Mouse (Mus musculus): Measurements from ENCODE around the gene Zfyve16. TPM values are rescaled to one million over a fixed set of nuclear protein-coding genes. Genes with fewer than 3 reads are reported as not detected.

Gene Zfyve16
- total and polyA plus RNA-seq, 3 experiments = 4.1 to 4.5 TPM; not detected in 1

DNA sequence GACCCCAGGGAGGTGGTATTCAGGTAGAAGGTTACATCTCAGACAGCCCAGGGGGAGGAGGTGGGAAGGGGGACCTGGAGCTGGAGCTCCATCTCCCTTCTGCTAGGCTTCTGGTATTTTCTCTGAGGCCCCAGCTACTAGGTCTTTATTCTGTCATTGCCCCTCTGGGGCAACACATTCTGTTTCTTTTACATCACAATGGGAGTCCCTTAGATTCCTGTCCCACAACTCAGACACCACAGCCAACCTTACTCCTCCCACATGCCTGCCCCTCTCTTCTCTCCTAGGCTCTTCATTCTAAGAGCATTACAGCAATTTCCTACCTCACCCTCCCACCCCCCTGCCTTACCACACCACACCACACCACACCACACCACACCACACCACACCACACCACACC is 45.4 kb upstream of the Zfyve16 start, which contains the start of gene Spz1:
Spz1 (minus strand) TSS at position 101 of the 400 bp plus-strand sequence.
- Histone ChIP-seq H3K4me3 (ENCODE audit: control insufficient read depth in 1 of 2, insufficient read depth in 1 of 2, low read depth in 2 of 2, low read length in 2 of 2) (no peak within 1 kb of the TSS), H3K27me3 (ENCODE audit: control insufficient read depth in 1 of 2, insufficient read depth in 2 of 2, low read length in 2 of 2) (peaks cover 0 to 5% of the 10 kb centered on the region in 2 experiments; a peak in 3 of 4 replicates), H3K9me3 (replicated peaks; ENCODE audit: insufficient read depth, low read length) (no peaks in the 10 kb centered on the region), H3K27ac (ENCODE audit: control insufficient read depth, low read depth, low read length) (no peak within 1 kb of the TSS), H3K36me3 (ENCODE audit: control insufficient read depth in 1 of 2, insufficient read depth in 2 of 2, low read length in 2 of 2) (peaks cover 0 to 2% of the 10 kb centered on the region in 2 experiments; a peak in 2 of 4 replicates), H3K4me1 (ENCODE audit: control insufficient read depth in 1 of 2, insufficient read depth in 2 of 2, low read length in 2 of 2) (peaks cover 0 to 8% of the 10 kb centered on the region in 2 experiments; a peak in 1 of 4 replicates), H3K79me2 (ENCODE audit: control insufficient read depth, insufficient read depth, low read length, poor library complexity) (no peaks in the 10 kb centered on the region), H3K9ac (ENCODE audit: control insufficient read depth, low read depth, low read length, poor library complexity, severe bottlenecking) (no peak within 1 kb of the TSS)
- no peak for DNase-seq (ENCODE audit: low read depth, low spot score)
- no peak for TF ChIP-seq GABPA (IDR thresholded peaks at IDR 0.05; ENCODE audit: low read depth, low read length)
- TF ChIP-seq TAL1 (IDR thresholded peaks at IDR 0.05; ENCODE audit: low read length) = no peak
- no peak for TF ChIP-seq BHLHE40 (IDR thresholded peaks at IDR 0.05; ENCODE audit: borderline replicate concordance, low read depth, low read length)
- TF ChIP-seq RCOR1 (IDR thresholded peaks at IDR 0.05; ENCODE audit: low read depth, low read length) = no peak
- no peak for TF ChIP-seq POLR2A (IDR thresholded peaks at IDR 0.05; ENCODE audit: control insufficient read depth in 1 of 2, insufficient read depth in 1 of 2, low read depth in 1 of 2, low read length in 2 of 2, poor library complexity in 1 of 2)
- no peak for TF ChIP-seq MEF2A (IDR thresholded peaks at IDR 0.05; ENCODE audit: extremely low read depth, insufficient replicate concordance, low read depth, low read length, poor library complexity, severe bottlenecking)
- TF ChIP-seq USF2 (IDR thresholded peaks at IDR 0.05; ENCODE audit: borderline replicate concordance in 1 of 2, insufficient read depth in 1 of 2, low read depth in 1 of 2, low read length in 2 of 2) = no peak
- TF ChIP-seq USF1 (IDR thresholded peaks at IDR 0.05; ENCODE audit: low read depth, low read length) = no peak
- TF ChIP-seq ELF1 (IDR thresholded peaks at IDR 0.05; ENCODE audit: low read depth, low read length) = no peak
- TF ChIP-seq POLR2AphosphoS2 (IDR thresholded peaks at IDR 0.05; ENCODE audit: low read length) = no peak
- no peak for TF ChIP-seq KAT2A (conservative IDR thresholded peaks at IDR 0.05; ENCODE audit: low read depth, low read length)
- no peak for TF ChIP-seq TBP (IDR thresholded peaks at IDR 0.05; ENCODE audit: low read depth, low read length)
- TF ChIP-seq MAZ (IDR thresholded peaks at IDR 0.05; ENCODE audit: low read depth, low read length) = no peak
- TF ChIP-seq MAX (IDR thresholded peaks at IDR 0.05; ENCODE audit: low read length) = no peak
- no peak for TF ChIP-seq ZMIZ1 (IDR thresholded peaks at IDR 0.05; ENCODE audit: low read depth, low read length)
- no peak for TF ChIP-seq ZKSCAN1 (IDR thresholded peaks at IDR 0.05; ENCODE audit: low read depth, low read length)
- TF ChIP-seq POLR2AphosphoS5 (IDR thresholded peaks at IDR 0.05; ENCODE audit: borderline replicate concordance, low read depth, low read length) = no peak
- no peak for TF ChIP-seq MXI1 (IDR thresholded peaks at IDR 0.05; ENCODE audit: low read depth, low read length)
- TF ChIP-seq HCFC1 (IDR thresholded peaks at IDR 0.05; ENCODE audit: low read depth, low read length) = no peak

DNA sequence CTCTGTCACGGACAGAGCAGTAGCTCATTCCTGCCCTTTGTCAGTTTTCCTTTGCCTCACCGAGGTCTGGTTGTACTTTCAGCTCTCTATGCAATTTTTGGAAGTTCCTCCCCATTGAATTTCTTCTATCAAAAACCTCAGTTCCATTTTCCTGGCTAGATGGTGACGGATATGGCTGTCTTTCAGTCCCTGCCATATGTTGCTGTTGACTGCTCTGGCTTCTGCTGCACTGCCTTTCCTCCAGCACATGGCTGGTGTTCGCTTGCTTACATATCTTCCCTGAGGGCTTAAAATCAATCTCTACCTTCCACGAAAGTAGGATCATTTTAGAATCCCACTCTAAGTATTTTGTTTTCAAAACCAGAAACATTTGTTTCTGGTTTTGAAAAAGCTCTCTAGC is 28.8 kb upstream of the Zfyve16 start:
- peaks cover 0 to 7% of the 10 kb centered on the region in 2 experiments; a peak in 3 of 4 replicates for H3K27me3 ChIP-seq (ENCODE audit: control insufficient read depth in 1 of 2, insufficient read depth in 2 of 2, low read length in 2 of 2)
- H3K79me2 ChIP-seq (ENCODE audit: control insufficient read depth, insufficient read depth, low read length, poor library complexity) = no peaks in the 10 kb centered on the region
- DNase-seq (ENCODE audit: low read depth, low spot score) = no peak
- H3K4me3 ChIP-seq (ENCODE audit: control insufficient read depth in 1 of 2, insufficient read depth in 1 of 2, low read depth in 2 of 2, low read length in 2 of 2) = no peak overlapping the region
- no peaks in the 10 kb centered on the region for H3K9me3 ChIP-seq (replicated peaks; ENCODE audit: insufficient read depth, low read length)
- H3K9ac ChIP-seq (ENCODE audit: control insufficient read depth, low read depth, low read length, poor library complexity, severe bottlenecking) = no peak overlapping the region
- no peaks in the 10 kb centered on the region for H3K36me3 ChIP-seq (ENCODE audit: control insufficient read depth in 1 of 2, insufficient read depth in 2 of 2, low read length in 2 of 2)
- TF ChIP-seq SMC3 (IDR thresholded peaks at IDR 0.05; ENCODE audit: low read depth, low read length) (no peak), POLR2AphosphoS5 (IDR thresholded peaks at IDR 0.05; ENCODE audit: borderline replicate concordance, low read depth, low read length) (no peak), MYB (IDR thresholded peaks at IDR 0.05; ENCODE audit: low read depth, low read length) (no peak), MAX (IDR thresholded peaks at IDR 0.05; ENCODE audit: low read length) (no peak), POLR2AphosphoS2 (IDR thresholded peaks at IDR 0.05; ENCODE audit: low read length) (no peak), SIN3A (IDR thresholded peaks at IDR 0.05; ENCODE audit: low read length) (no peak), TAL1 (IDR thresholded peaks at IDR 0.05; ENCODE audit: low read length) (no peak), ZMIZ1 (IDR thresholded peaks at IDR 0.05; ENCODE audit: low read depth, low read length) (no peak), BHLHE40 (IDR thresholded peaks at IDR 0.05; ENCODE audit: borderline replicate concordance, low read depth, low read length) (no peak)
- no peak overlapping the region for H3K27ac ChIP-seq (ENCODE audit: control insufficient read depth, low read depth, low read length)
- no peaks in the 10 kb centered on the region for H3K4me1 ChIP-seq (ENCODE audit: control insufficient read depth in 1 of 2, insufficient read depth in 2 of 2, low read length in 2 of 2)

All from MEL (cell line).